Mouse (Mus musculus) mature B cell (primary cell): ENCODE data around the gene 1700040F15Rik.
"Not testable (repeated sequence)": the region's sequence is repeated elsewhere in the genome, so short reads cannot be mapped to it uniquely, and the experiment has no call there.

Experiments
- in situ Hi-C: fragments of 300-500 bp; cut with MboI; formaldehyde crosslinking; loops from 2 replicates; pipeline ENCODE4 v1.14.3; 2019

Gene 1700040F15Rik

DNA sequence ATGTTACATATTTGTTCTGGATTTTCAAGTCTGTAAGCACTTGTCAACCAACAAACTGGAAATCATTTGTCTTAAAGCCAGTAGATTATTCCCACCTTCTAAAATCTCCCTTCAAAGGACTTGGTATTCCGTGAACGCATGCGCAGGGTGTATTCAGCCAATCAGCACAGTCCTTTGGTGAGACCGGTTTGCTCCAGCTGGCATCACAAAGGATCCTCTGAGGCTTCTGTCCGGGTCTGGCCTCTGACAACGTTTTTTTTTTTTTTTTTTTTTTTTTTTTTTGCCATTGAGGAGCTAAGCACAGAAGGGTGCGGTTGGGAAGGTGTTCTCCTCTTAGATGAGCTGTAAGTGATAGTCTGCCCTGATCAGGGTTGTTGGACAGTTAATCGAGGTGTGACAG is at the start of gene 1700040F15Rik:
Gene 1700040F15Rik, plus strand, starts transcription at position 301 of the 400 bp plus-strand sequence.
- in situ Hi-C loops: not testable (repeated sequence)
